Mouse (Mus musculus) spleen, adult 2 months (tissue): ENCODE results near the gene Trmo. TPM values are rescaled to one million over a fixed set of nuclear protein-coding genes. Genes with fewer than 3 reads are reported as not detected.

ENCODE experiments used
- DNase-seq, 2 experiments: peaks; one replicate each; pipeline versions ENCODE4 v3.0.0 to v3.0.0-alpha.2; 2012 to 2021; ENCODE audit warnings: low spot score in 2 of 2, low read depth in 1 of 2
- H3K27ac ChIP-seq: fragments of 200-500 bp; 2 replicates; pipeline ENCODE4 v1.5.1; 2012; ENCODE audit warnings: low read length, inconsistent platforms; ENCODE audit not compliant: insufficient read depth
- H3K27me3 ChIP-seq: fragments of 200-500 bp; 2 replicates; pipeline ENCODE4 v1.6.1; 2012; ENCODE audit warnings: mild to moderate bottlenecking, moderate library complexity, low read length, inconsistent platforms; ENCODE audit not compliant: control insufficient read depth, insufficient read depth
- H3K36me3 ChIP-seq: fragments of 200-500 bp; 2 replicates; pipeline ENCODE4 v1.6.1; 2012; ENCODE audit warnings: mild to moderate bottlenecking, low read length, inconsistent platforms; ENCODE audit not compliant: control insufficient read depth, insufficient read depth
- H3K4me1 ChIP-seq: fragments of 200-500 bp; 2 replicates; pipeline ENCODE4 v1.6.1; 2011; ENCODE audit warnings: inconsistent platforms; ENCODE audit not compliant: control insufficient read depth, insufficient read depth, insufficient read length
- H3K4me3 ChIP-seq: fragments of 200-500 bp; 2 replicates; pipeline ENCODE4 v1.5.1; 2011; ENCODE audit warnings: mild to moderate bottlenecking, inconsistent platforms; ENCODE audit not compliant: insufficient read depth, insufficient read length; ENCODE audit errors: extremely low read depth
- CTCF ChIP-seq: fragments of 200-500 bp; IDR thresholded peaks from 2 replicates; pipeline ENCODE4 v1.5.1; 2011; ENCODE audit warnings: mild to moderate bottlenecking, inconsistent platforms; ENCODE audit not compliant: insufficient read depth, insufficient read length, insufficient replicate concordance; ENCODE audit errors: extremely low read depth
- POLR2A ChIP-seq: fragments of 200-500 bp; IDR thresholded peaks from 2 replicates; pipeline ENCODE4 v1.6.1; 2011; ENCODE audit warnings: low read depth, low read length, inconsistent platforms
- WGBS: fragments of 180-500 bp; shearing (Covaris S2); methylation state at CpG from one replicate; pipeline ENCODE4 v1.1.7; 2018; 5-methylcytosine and 5-hydroxymethylcytosine counted together
- polyA plus RNA-seq: library from polyadenylated mRNA; depleted of rRNA; stranded (reverse); fragments of >200 nt; gene quantifications from 2 replicates; pipeline ENCODE4 v1.2.3, GENCODE M21; 2012

Trmo gene
- polyA plus RNA-seq, 1 experiment, result 11.6 TPM

GRCm38 (mm10) chr4:46413406-46413805 lies 24.2 kb upstream of the Trmo start, which contains the start of gene Hemgn:
TSS of gene Hemgn (minus strand) at chr4:46413506.
- Histone ChIP-seq H3K4me3 (no peak within 1 kb of the TSS), H3K27me3 (no peaks in the 10 kb centered on the region), H3K36me3 (no peaks in the 10 kb centered on the region), H3K4me1 (peaks cover 12% of the 10 kb centered on the region; the same call in 1 of the 2 replicates), H3K27ac (no peak within 1 kb of the TSS)
- DNase-seq, result no peak
- 88% methylated on average over 7 of the region's 7 CpGs for WGBS
- no peak for TF ChIP-seq POLR2A
- no peak for TF ChIP-seq CTCF

GRCm38 (mm10) chr4:46412113-46412512 lies 22.9 kb upstream of the Trmo start:
- no peak overlapping the region for H3K4me3 ChIP-seq
- peaks cover 12% of the 10 kb centered on the region; the same call in 1 of the 2 replicates for H3K4me1 ChIP-seq
- no peak overlapping the region for H3K27ac ChIP-seq
- DNase-seq, result no peak
- H3K36me3 ChIP-seq, result no peaks in the 10 kb centered on the region
- no peaks in the 10 kb centered on the region for H3K27me3 ChIP-seq
- TF ChIP-seq CTCF (no peak), POLR2A (no peak)
- WGBS, result 4% methylated on average over 1 of the region's 1 CpGs

GRCm38 (mm10) chr4:46411489-46411888 lies 22.3 kb upstream of the Trmo start:
- peak; percentile 36 to 66 for DNase-seq
- WGBS, result 8% methylated on average over 6 of the region's 6 CpGs
- H3K4me3 ChIP-seq, result no peak overlapping the region
- H3K27me3 ChIP-seq, result no peaks in the 10 kb centered on the region
- no peak for TF ChIP-seq POLR2A
- no peaks in the 10 kb centered on the region for H3K36me3 ChIP-seq
- H3K27ac ChIP-seq, result no peak overlapping the region
- H3K4me1 ChIP-seq, result peaks cover 12% of the 10 kb centered on the region; the same call in 1 of the 2 replicates

GRCm38 (mm10) chr4:46410677-46411076 lies 21.4 kb upstream of the Trmo start:
- Histone ChIP-seq H3K27me3 (no peaks in the 10 kb centered on the region), H3K36me3 (no peaks in the 10 kb centered on the region), H3K4me1 (peaks cover 12% of the 10 kb centered on the region; the same call in 1 of the 2 replicates), H3K27ac (peak overlapping the region; percentile 52; the same call in 1 of the 2 replicates), H3K4me3 (no peak overlapping the region)
- 77% methylated on average over 5 of the region's 5 CpGs for WGBS
- no peak for DNase-seq
- TF ChIP-seq CTCF, result no peak
- no peak for TF ChIP-seq POLR2A

- no peak for DNase-seq
- no peaks in the 10 kb centered on the region for H3K27me3 ChIP-seq
- 84% methylated on average over 8 of the region's 8 CpGs for WGBS
- no peak overlapping the region for H3K4me3 ChIP-seq
- TF ChIP-seq POLR2A (no peak), CTCF (no peak)
- peaks cover 18% of the 10 kb centered on the region; the same call in 1 of the 2 replicates for H3K4me1 ChIP-seq
- H3K27ac ChIP-seq, result peak overlapping the region; percentile 26; the same call in 1 of the 2 replicates
- no peaks in the 10 kb centered on the region for H3K36me3 ChIP-seq
These were observed 17.9 kb upstream of the Trmo start for GRCm38 (mm10) chr4:46406966-46407703.

GRCm38 (mm10) chr4:46404042-46404795 lies 15.0 kb upstream of the Trmo start:
- DNase-seq, result peak; percentile 30 to 41
- Histone ChIP-seq H3K36me3 (no peaks in the 10 kb centered on the region), H3K4me3 (0 out of 2 replicates have a peak overlapping the region, but pooled peaks have one; percentile 2), H3K4me1 (peaks cover 8% of the 10 kb centered on the region; the same call in 1 of the 2 replicates), H3K27me3 (no peaks in the 10 kb centered on the region), H3K27ac (peak overlapping the region; percentile 45)
- TF ChIP-seq CTCF (no peak), POLR2A (no peak)
- WGBS, result 35% methylated on average over 6 of the region's 6 CpGs
